Mouse (Mus musculus) G1E (cell line): ENCODE measurements around the gene Gsn.

Experiments used
- CTCF ChIP-seq: IDR thresholded peaks from 2 replicates; pipeline ENCODE4 v1.5.1; 2012; ENCODE audit warnings: low read depth, low read length, inconsistent platforms, mixed read lengths
- GATA1 ChIP-seq: IDR thresholded peaks from 2 replicates; pipeline ENCODE4 v1.6.1; 2012; ENCODE audit warnings: borderline replicate concordance, low read length, inconsistent platforms, mixed read lengths

- TF ChIP-seq GATA1 (no peak), CTCF (no peak)
Observed at GRCm38 (mm10) chr2:35318405-35318804, 62.2 kb downstream of the Gsn start.
